Mouse (Mus musculus) intestine, postnatal 0 days (tissue): ENCODE results near the gene Bcat2. TPM values are rescaled to one million over a fixed set of nuclear protein-coding genes. Genes with fewer than 3 reads are reported as not detected.

ENCODE experiments used
- ATAC-seq: fragments of 200-750 bp; cut with Nextera tagmentation; 2 replicates; pipeline ENCODE4 v1.8.0; 2017; ENCODE audit warnings: mild to moderate bottlenecking, moderate TSS enrichment, moderate library complexity
- H3K27ac ChIP-seq: fragments of 300-500 bp; sonication (generic); 2 replicates; pipeline ENCODE4 v1.5.1; 2014; ENCODE audit warnings: mild to moderate bottlenecking, low read depth, low read length, moderate library complexity
- H3K27me3 ChIP-seq: fragments of 300-500 bp; sonication (generic); replicated peaks from 2 replicates; pipeline ENCODE4 v1.6.1; 2014; ENCODE audit warnings: low read length, mixed read lengths; ENCODE audit not compliant: control insufficient read depth, insufficient read depth
- H3K36me3 ChIP-seq: fragments of 300-500 bp; sonication (generic); 2 replicates; pipeline ENCODE4 v1.6.1; 2014; ENCODE audit warnings: mild to moderate bottlenecking, moderate library complexity; ENCODE audit not compliant: control insufficient read depth, insufficient read depth
- H3K4me1 ChIP-seq: fragments of 300-500 bp; sonication (generic); replicated peaks from 2 replicates; pipeline ENCODE4 v1.6.1; 2014; ENCODE audit warnings: antibody characterized with exemption, low read length, mixed read lengths; ENCODE audit not compliant: control insufficient read depth, insufficient read depth
- H3K4me2 ChIP-seq: fragments of 300-500 bp; sonication (generic); replicated peaks from 2 replicates; pipeline ENCODE4 v1.6.1; 2014; ENCODE audit warnings: low read depth, mild to moderate bottlenecking, moderate library complexity
- H3K4me3 ChIP-seq: fragments of 300-500 bp; sonication (generic); 2 replicates; pipeline ENCODE4 v1.5.1; 2014; ENCODE audit warnings: low read depth, low read length
- H3K9ac ChIP-seq: fragments of 300-500 bp; sonication (generic); 2 replicates; pipeline ENCODE4 v1.6.1; 2014; ENCODE audit warnings: mild to moderate bottlenecking, low read depth, low read length
- H3K9me3 ChIP-seq: fragments of 300-500 bp; sonication (generic); 2 replicates; pipeline ENCODE4 v1.6.1; 2016; ENCODE audit warnings: mixed run types; ENCODE audit not compliant: control insufficient read depth
- CTCF ChIP-seq: sonication (generic); IDR thresholded peaks from 2 replicates; pipeline ENCODE4 v1.5.1; 2016; ENCODE audit warnings: low read depth, mild to moderate bottlenecking, control low read depth, antibody characterized with exemption, moderate library complexity
- WGBS: fragments of 180-500 bp; shearing (Covaris S2); extraction: QIAGEN DNeasy Blood & Tissue Kit; methylation state at CpG from one replicate; pipeline ENCODE4 v1.1.7; 2014; 5-methylcytosine and 5-hydroxymethylcytosine counted together
- polyA plus RNA-seq: library from polyadenylated mRNA; unstranded; fragments of >200 nt; fragmentation: Nextera tagmentation; extraction: Ambion mirVana; gene quantifications from 2 replicates; pipeline ENCODE4 v1.2.1, GENCODE M21; 2015

The Bcat2 gene
- polyA plus RNA-seq, 1 experiment from 2014 or later = 18.6 TPM

DNA sequence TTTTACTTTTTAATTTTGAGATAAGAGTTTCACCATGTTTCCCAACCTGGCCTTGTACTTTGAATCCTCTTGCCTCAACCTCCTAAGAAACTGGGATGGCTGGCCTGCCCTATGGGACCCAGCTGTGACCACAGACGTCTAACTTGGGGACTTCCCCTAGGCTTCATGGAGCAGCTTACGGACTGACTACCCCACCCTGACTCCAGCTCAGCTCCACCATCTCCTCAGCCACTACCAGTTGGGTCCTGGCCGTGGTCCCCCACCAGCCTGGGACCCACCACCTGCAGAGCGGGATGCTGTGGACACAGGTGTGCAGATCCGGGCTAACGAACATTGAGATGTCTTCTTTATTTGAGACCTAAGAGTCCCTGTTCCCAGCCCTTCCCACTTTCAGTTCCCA is 67.8 kb downstream of the Bcat2 start:
- no peak overlapping the region for H3K4me2 ChIP-seq
- H3K27me3 ChIP-seq = peaks cover 43% of the 10 kb centered on the region; the same call in 1 of the 2 replicates
- 0 out of 2 replicates have a peak, but pooled peaks cover 2% of the 10 kb centered on the region for H3K36me3 ChIP-seq
- H3K4me1 ChIP-seq = no peaks in the 10 kb centered on the region
- H3K9me3 ChIP-seq = no peaks in the 10 kb centered on the region
- WGBS = 94% methylated on average over 6 of the region's 6 CpGs
- TF ChIP-seq CTCF = no peak
- H3K27ac ChIP-seq = no peak overlapping the region
- H3K9ac ChIP-seq = no peak overlapping the region
- ATAC-seq = no peak
- H3K4me3 ChIP-seq = no peak overlapping the region

DNA sequence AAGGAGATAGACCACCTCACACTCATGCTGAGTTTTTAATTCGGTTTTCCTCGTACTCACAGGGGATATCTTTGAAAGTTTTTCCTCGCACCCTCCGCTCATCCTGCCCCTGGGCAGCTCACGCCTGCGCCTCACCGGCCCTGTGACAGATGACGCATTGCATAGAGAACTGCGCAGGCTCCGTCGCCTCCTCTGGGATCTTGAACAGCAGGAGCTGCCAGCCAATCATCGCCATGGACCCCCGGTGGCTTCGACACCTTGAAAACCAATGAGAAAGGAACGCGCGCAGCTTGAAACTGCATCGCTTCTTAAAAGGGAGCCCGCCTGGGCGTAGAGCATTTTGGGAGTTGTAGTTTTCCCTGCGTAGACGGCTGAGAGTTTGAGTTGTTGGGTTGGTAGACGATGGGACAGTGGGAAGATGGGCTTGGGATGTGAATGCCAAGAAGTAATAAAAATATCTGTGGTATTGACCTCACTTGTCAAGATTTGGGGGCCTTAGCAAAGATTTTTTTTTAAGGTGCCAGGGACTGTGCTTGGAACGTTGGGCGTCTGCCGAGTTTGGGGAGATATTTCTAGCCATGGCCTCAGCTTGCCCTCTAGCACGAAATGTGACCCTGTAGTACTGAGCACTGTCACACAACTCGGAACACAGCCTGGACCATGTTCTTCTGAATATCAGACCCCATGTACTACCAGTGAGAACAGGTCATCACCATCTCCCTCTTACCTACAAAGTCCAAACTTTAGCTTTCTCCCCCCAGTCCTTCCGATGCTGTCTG is 68.9 kb downstream of the Bcat2 start:
- H3K36me3 ChIP-seq = 0 out of 2 replicates have a peak, but pooled peaks cover 2% of the 10 kb centered on the region

More for the DNA sequence above, 68.9 kb downstream of the Bcat2 start:
- Histone ChIP-seq H3K9ac (no peak overlapping the region), H3K27me3 (peaks cover 37% of the 10 kb centered on the region; the same call in 1 of the 2 replicates), H3K9me3 (no peaks in the 10 kb centered on the region), H3K4me2 (peak overlapping the region; percentile 28), H3K4me1 (no peaks in the 10 kb centered on the region), H3K27ac (no peak overlapping the region), H3K4me3 (no peak overlapping the region)
- 31% methylated on average over 29 of the region's 29 CpGs for WGBS
- no peak for TF ChIP-seq CTCF
- peak; percentile 62 for ATAC-seq

Other genes starting within 250 kb of the Bcat2 start
- 49.4 and 55.1 TPM in 2 replicates for gene Trpm4, start 236.4 kb upstream of the Bcat2 start, polyA plus RNA-seq
- gene Hrc, start 234.9 kb upstream of the Bcat2 start, polyA plus RNA-seq = 0.76 and 0.88 TPM in 2 replicates
- gene Ppfia3, start 203.1 kb upstream of the Bcat2 start, polyA plus RNA-seq = 24.5 and 24.8 TPM in 2 replicates
- gene Lin7b, start 199.6 kb upstream of the Bcat2 start, polyA plus RNA-seq = 3.4 TPM in 2 replicates
- gene Snrnp70, start 174.4 kb upstream of the Bcat2 start, polyA plus RNA-seq = 81.3 and 85.5 TPM in 2 replicates
- 0.07 and 0.08 TPM in 2 replicates for gene Kcna7, start 164.5 kb upstream of the Bcat2 start, polyA plus RNA-seq
- gene Ntf5, start 156.5 kb upstream of the Bcat2 start, polyA plus RNA-seq = 2.0 TPM in 2 replicates
- not detected in 2 replicates for gene Lhb, start 149.3 kb upstream of the Bcat2 start, polyA plus RNA-seq
- 10.4 and 10.6 TPM in 2 replicates for gene Gys1, start 135.3 kb upstream of the Bcat2 start, polyA plus RNA-seq
- 35.6 and 38.6 TPM in 2 replicates for gene Ruvbl2, start 132.1 kb upstream of the Bcat2 start, polyA plus RNA-seq
- gene Ftl1, start 110.3 kb upstream of the Bcat2 start, polyA plus RNA-seq = 13,232 and 14,059 TPM in 2 replicates
- gene Bax, start 103.3 kb upstream of the Bcat2 start, polyA plus RNA-seq = 173 and 180 TPM in 2 replicates
- gene Tulp2, start 88.3 kb upstream of the Bcat2 start, polyA plus RNA-seq = 0.65 and 0.78 TPM in 2 replicates
- not detected in 2 replicates for gene Gm45808, start 83.3 kb upstream of the Bcat2 start, polyA plus RNA-seq
- gene Dhdh, start 81.3 kb upstream of the Bcat2 start, polyA plus RNA-seq = 1.1 and 1.2 TPM in 2 replicates
- gene Nucb1, start 59.7 kb upstream of the Bcat2 start, polyA plus RNA-seq = 199 and 218 TPM in 2 replicates
- 7.4 and 9.0 TPM in 2 replicates for gene Ppp1r15a, start 43.9 kb upstream of the Bcat2 start, polyA plus RNA-seq
- gene Plekha4, start 43.8 kb upstream of the Bcat2 start, polyA plus RNA-seq = 0.80 and 1.6 TPM in 2 replicates
- gene Hsd17b14, start 15.3 kb upstream of the Bcat2 start, polyA plus RNA-seq = 0.73 and 1.2 TPM in 2 replicates
- not detected in 2 replicates for gene Fgf21, start 45.3 kb downstream of the Bcat2 start, polyA plus RNA-seq
- gene Fut1, start 47.1 kb downstream of the Bcat2 start, polyA plus RNA-seq = 0.05 and 0.23 TPM in 2 replicates
- 0.08 TPM in 2 replicates for gene Izumo1, start 51.7 kb downstream of the Bcat2 start, polyA plus RNA-seq
- gene Rasip1, start 57.3 kb downstream of the Bcat2 start, polyA plus RNA-seq = 5.7 and 6.1 TPM in 2 replicates
- 2.8 and 3.7 TPM in 2 replicates for gene Mamstr, start 69.8 kb downstream of the Bcat2 start, polyA plus RNA-seq
- 2.9 and 3.6 TPM in 2 replicates for gene Fut2, start 96.2 kb downstream of the Bcat2 start, polyA plus RNA-seq
- 0.10 and 0.20 TPM in 2 replicates for gene Ntn5, start 113.9 kb downstream of the Bcat2 start, polyA plus RNA-seq
- gene Sec1, start 124.2 kb downstream of the Bcat2 start, polyA plus RNA-seq = 0.08 and 0.25 TPM in 2 replicates
- gene Car11, start 129.7 kb downstream of the Bcat2 start, polyA plus RNA-seq = 2.1 and 2.7 TPM in 2 replicates
- 6.9 and 8.6 TPM in 2 replicates for gene Dbp, start 134.9 kb downstream of the Bcat2 start, polyA plus RNA-seq
- gene Rpl18, start 145.3 kb downstream of the Bcat2 start, polyA plus RNA-seq = 708 and 740 TPM in 2 replicates
- gene Sphk2, start 147.8 kb downstream of the Bcat2 start, polyA plus RNA-seq = 55.1 and 55.9 TPM in 2 replicates
- gene Fam83e, start 151.1 kb downstream of the Bcat2 start, polyA plus RNA-seq = 16.6 and 16.7 TPM in 2 replicates
- 0.17 and 0.22 TPM in 2 replicates for gene Spaca4, start 155.7 kb downstream of the Bcat2 start, polyA plus RNA-seq
- 0.08 and 0.29 TPM in 2 replicates for gene Lmtk3, start 213.6 kb downstream of the Bcat2 start, polyA plus RNA-seq
- 36.7 and 37.1 TPM in 2 replicates for gene Sult2b1, start 214.5 kb downstream of the Bcat2 start, polyA plus RNA-seq
- 61.9 and 66.4 TPM in 2 replicates for gene Cyth2, start 244.4 kb downstream of the Bcat2 start, polyA plus RNA-seq